Mouse (Mus musculus): Measurements from ENCODE around the gene Adamts14.
A peak's percentile ranks its signal among the peaks of the same experiment; 100 is the strongest.

The Adamts14 gene

DNA sequence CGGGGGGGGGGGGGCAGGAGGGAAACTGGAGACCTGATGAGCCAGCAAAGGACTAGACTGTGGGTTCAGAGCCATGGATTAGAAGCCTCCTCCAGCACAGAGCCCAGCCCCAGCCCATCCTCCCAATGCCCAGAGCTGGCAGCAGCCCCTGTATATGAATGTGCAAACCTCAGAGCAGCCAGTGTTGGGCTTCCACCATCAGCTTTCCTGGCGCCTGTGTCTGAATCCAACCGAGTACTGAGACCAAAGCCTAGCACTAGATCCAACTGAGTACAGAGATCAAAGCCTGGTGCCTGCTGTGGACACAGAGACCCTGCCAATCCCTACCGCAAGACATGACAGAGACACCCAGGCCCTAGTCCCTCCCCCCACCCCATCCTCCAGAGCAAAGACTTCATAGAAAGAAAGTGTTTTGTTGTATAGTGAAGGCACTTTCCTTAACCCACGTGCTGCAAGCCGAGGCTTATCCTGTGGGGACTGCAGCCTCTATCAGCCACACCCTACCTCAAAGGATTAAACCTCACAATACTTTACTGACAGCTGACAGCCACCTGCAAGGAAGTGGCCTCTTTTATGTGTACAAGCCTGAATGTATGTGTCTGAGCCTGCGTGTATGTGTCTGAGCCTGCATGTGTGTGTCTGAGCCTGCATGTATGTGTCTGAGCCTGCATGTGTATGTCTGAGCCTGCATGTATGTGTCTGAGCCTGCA lies 40.2 kb downstream of the Adamts14 start:
- DNase-seq (ENCODE audit: extremely low spot score, low spot score), result no peak

DNA sequence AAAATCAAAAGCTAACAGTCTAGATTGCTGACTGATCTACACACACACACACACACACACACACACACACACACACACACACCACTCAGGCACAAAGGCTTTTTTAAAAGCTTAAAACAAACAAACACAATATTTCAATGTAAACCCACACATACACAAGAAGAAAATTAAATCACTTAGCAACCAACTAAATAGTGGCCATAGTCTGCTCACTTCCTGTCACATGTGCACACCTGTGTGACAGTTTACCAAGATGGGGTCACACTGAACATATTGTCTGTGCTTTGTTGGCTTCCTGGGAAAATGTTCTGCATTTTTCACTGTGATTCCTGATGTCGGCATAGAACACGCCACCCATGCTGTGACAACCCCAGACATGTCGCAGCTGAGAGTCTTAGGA lies 41.5 kb downstream of the Adamts14 start:
- DNase-seq (ENCODE audit: extremely low spot score, low spot score), result no peak

DNA sequence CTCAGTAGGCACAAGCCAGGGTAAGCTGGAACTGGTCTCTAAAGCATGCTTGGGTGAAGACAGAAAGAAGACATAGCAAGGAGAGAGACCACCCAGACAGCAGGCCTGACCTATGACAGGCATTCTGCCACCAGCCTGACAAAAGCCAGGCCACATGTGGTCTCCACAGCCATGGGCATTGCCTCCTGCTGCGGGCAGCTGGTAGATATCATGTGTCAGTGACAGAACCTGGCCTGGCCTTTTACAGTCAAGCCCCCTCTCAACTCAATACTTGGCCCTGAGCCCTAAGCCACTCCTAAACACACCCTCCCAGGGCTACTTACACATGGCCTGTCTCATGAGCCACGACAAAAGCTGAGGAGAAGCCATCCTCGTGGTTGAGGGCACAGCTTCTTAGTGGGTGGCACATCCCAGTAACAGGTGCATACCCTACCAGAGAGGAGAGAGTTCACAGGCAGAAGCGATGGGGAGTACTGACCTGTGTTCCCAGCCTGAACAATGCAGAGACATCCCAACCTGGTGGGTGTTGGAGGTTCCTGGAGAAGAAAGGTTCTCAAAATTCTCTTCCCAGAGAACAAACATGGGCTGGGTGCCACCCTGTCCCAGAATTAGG lies 46.3 kb downstream of the Adamts14 start:
- no peak for DNase-seq (ENCODE audit: extremely low spot score, low spot score)

DNA sequence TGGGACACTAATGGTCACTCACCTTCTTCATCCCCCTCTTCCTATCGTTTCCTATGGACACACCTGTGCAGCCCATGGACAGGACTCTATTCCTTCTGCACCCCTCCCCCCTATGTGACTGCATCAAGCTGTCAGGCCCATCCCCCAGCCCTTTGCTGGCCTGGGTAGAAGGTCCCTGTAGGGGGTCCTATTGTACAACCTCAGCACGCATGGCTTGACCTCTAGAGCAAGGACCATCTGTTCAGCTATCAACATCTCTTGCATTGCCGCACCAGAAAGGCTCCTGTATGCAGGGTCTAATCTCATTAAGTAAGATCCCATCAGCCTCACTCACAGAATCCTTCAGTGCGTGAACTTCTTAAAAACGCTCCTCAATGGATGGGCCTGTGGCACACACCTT lies 47.5 kb downstream of the Adamts14 start:
- no peak for DNase-seq (ENCODE audit: extremely low spot score, low spot score)

DNA sequence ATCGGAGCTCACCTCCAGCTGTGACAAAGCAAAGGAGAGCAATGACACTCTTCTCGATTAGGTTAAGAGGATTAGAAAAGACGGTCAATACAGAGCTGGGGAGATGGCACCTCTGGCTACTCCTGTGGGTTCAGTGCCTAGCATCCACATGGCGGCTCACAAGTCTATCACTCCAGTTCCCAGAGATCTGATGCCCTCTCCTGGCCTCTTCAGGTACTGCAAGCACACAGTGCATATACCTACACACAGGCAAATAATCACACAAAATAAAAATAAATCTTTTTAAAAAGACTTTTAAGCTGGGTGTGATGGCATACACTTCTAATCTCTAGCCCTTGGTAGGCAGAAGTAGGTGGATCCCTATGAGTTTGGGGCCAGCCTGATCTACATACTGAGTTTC lies 53.9 kb downstream of the Adamts14 start:
- no peak for DNase-seq (ENCODE audit: extremely low spot score, low spot score)

DNA sequence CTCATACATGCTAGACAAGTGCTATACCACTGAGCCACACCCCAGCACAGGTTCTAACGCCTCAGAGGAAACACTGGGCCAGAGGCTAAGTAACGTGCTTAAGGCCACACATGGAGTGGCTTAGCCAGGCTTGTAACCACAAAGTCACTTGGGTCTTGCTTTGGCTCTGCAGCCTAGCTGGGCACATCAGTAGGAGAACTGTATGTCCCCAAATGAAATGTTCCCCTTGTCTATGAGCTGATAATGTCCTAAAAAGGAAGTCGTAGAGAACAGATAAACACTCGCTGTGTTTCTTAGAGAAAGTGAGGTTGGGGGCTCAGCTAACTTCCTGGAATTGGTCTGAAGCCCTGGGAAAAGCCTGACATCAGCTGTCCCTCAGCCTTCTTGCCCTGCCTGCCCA lies 57.1 kb downstream of the Adamts14 start:
- DNase-seq (ENCODE audit: extremely low spot score, low spot score), result no peak

DNA sequence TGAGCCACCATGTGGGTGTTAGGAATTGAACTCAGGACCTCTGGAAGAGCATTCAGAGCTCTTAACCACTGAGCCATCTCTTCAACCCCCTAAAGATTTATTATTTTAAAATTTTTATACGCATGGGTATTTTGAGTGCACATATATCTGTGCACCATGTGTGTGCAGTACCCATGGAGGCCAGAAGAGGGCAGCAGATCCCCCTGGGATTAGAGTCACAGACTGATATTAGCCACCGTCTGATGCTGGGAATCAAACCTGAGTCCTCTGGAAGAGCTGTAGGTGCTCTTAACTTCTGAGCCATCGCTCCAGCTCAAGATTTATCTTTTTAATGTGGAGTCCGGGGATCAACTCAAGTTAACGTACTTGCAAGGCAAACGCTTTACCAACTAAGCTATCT lies 57.6 kb downstream of the Adamts14 start:
- DNase-seq (ENCODE audit: extremely low spot score, low spot score), result no peak

DNA sequence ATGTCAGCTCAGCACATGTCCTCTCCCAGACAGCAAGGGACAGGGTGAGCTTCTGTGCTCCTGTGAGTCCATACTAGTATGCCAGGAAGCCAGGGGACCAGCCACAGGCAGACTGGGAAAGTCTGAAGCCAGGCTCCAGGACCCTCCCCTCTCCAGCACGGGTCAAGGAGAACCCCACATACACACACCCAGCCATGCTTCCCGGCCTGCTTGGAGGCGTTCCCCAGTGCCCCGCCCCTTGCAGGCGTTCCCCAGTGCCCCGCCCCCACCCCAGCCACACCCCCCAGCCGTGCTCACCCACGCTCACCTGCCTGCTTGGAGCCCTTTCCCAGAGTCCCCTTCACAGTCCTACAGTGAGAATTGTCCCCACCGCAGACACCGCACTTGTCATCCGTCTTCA lies 60.4 kb downstream of the Adamts14 start:
- no peak for DNase-seq (ENCODE audit: extremely low spot score, low spot score)

DNA sequence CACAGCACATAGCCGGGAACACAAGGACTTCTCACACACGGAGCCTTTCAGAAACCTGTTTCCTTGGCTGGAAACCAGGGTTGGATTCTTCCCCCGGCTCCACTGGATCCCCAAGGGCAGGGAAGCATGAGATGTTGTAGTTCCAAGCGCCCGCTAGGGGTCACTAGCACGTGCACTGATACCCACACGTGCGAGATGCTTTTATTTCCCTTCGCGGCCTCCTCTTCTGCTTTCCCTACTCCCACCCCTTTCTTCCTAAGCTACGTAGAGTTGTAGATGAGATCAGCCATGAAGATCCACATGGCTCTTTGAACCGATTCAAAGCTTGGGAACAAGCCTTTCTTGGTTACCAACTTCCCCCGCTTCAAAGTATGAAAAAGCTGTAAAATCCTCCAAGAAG lies 61.5 kb downstream of the Adamts14 start:
- DNase-seq (ENCODE audit: extremely low spot score, low spot score), result peak; percentile 71

DNA sequence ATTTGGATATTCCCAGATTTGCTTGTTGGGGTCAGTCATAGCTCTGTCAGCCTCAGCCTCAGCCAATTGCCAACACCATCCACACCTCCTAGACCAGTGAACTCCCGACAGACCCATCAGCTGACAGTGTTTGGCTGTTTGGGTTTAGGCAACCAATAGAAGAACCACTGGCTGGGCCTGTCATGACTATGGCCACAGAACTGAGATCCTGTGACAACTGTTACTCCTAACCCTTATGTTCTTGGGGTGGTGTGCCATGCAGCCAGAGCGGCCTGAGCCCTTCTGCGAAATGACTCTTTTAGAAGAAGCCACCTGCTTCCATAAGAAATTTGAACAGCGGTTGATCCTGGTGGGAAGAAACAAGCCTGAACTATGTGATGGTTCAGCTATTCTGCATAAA lies 62.1 kb downstream of the Adamts14 start:
- no peak for DNase-seq (ENCODE audit: extremely low spot score, low spot score)

DNA sequence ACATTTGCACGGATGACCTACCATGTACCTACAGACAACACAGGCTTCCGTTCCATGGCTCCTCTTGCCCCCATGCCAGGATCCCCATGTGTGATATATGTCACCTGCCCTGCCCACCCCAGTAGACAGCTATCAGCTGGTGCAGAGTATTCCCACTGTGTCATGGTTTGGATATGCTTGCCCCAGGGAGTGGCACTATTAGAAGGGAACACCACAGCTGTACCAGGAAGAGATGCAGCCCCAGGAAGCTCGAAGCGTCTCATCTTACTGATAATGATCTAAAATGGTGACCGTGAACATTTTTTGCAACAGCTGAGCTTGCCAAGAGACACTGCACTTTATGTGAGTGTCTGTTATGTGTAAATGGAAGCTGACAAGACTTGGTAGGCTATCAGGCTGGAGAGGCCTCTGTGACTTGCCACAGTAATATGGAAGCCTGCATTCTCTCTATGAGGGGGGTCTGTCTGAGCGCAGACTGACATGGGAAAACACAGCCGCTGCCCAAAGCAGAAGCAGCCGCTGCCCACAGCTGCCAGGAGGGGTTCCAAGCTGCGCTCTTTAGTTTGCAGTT lies 65.0 kb downstream of the Adamts14 start:
- no peak for DNase-seq (ENCODE audit: extremely low spot score, low spot score)

DNA sequence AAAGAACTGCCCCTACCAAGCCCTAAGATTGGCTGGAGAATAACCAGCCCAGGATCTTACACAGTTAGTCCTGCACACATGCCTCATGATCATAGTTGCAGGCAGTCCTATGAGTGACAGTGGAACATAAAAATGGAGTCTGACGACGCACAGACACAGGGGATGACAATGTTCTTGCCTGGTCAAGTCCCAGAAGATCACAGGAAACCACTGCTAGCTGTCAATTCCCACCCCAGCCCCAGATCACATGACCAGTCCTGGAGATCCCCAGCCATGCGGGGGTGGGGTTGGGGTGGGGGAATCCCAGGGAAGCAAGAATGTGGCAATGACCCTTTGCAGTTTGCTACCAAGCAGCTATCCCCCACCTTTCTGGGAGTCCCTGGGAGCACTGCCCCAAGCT lies 69.3 kb downstream of the Adamts14 start:
- DNase-seq (ENCODE audit: extremely low spot score, low spot score), result no peak

DNA sequence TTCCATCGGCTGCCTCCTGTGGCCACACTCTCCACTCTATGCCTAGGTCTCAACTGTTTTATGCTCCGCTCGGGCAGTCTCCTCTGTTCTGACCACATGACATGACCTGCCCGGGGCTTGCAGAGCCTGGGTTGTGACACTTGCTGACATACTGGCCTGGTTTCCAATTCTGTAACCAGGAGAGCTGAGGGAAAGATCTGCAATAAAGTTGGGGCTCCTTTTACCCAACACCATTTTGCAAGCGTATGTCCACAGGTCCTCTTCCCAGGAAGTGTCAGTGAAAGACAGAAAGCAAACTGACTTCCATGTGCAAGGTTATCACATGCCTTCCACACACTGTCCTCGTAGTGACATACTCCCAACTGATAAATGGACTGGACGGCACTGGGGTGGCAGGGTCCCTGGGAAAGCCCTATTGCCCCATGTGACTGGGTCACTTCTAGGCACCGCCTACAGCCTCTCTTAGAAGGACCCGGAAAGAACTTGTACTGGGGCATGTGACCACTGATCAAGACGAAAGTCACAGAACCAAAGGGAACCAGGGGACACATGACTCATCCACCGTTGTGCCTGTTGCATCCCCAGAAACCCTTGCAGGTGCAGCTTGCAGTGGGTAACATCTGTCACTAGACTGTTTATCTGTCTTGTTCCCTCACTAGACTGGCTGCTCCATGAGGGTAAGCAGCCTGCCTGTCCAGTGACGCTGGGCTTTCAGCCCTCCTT lies 71.5 kb downstream of the Adamts14 start:
- DNase-seq (ENCODE audit: extremely low spot score, low spot score), result no peak

DNA sequence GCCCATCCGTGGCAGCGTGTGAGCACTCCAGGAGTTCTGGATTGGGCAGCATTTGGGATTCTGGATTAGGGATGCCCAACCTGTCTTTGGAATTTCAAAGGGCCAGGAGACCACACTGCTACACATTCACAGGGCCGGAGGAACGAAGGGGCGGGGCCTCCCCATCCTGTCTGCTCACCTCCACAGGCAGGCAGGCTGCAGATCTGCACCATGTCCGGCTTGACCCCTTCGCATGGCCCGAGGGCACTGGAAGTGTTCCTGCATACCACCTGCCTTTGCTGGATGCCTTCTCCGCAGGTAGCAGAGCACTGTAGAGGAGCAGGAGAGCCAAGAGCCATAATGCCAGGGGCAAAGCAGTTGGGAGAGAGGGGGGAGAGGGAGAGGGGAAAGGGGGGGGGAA lies 72.2 kb downstream of the Adamts14 start:
- no peak for DNase-seq (ENCODE audit: extremely low spot score, low spot score)

DNA sequence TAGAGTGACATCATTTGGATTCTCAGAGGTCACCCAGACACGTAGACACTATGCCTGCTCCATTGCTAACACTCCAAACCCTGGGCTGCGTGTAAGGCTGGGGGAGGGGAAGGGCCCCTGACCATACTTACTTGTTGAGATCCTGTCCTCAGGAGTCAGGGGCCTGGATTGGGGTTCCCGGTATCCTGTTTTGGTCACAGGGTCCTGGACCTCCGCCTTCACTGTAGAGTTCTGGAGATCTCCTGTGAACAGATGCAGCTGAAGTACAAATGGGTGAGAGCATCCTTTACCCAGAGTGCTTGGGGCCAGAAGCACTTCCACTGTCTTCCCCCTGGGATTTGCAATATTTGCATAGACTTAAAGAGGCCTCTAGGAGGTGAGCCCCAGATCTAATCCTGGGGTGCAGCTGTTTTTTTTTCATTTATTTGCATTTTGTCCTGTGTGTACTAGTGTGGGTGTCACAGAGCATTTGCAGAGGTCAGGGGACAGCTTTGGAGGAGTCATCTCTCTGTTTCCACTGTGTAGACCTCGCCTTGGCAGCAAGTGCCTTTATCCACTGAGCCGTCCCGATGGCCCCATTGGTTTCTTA lies 72.9 kb downstream of the Adamts14 start:
- no peak for DNase-seq (ENCODE audit: extremely low spot score, low spot score)

DNA sequence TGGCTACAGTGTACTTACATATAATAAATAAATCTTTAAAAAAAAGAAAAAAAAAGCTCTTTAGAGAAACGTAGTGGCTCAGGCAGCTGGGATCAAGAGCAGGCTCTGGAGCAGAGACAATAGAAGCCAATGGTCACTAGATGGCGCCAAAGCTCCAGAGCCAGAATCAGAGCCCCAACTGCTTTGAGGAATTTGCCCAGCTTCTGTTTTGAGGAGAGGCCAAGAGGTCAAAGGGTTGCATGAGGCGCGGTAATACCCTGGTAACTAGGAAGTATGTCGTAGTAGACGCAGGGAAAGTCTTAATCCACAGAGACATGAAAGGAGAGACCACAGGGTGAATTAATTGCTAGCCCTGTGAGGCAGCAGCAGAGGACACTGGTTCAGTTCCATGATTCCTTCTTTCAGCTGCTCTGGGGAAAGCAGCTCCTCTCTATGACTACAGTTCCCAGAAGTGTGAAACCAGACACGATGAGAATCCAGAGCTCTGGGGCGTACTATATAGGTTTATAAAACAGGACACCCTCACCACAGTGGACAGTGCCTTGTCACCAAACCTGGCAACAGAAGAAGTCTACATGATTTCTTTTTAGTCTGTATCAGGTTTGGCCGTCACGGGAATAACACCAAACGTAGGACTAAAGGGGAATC lies 73.5 kb downstream of the Adamts14 start:
- DNase-seq (ENCODE audit: extremely low spot score, low spot score), result peak; percentile 82

DNA sequence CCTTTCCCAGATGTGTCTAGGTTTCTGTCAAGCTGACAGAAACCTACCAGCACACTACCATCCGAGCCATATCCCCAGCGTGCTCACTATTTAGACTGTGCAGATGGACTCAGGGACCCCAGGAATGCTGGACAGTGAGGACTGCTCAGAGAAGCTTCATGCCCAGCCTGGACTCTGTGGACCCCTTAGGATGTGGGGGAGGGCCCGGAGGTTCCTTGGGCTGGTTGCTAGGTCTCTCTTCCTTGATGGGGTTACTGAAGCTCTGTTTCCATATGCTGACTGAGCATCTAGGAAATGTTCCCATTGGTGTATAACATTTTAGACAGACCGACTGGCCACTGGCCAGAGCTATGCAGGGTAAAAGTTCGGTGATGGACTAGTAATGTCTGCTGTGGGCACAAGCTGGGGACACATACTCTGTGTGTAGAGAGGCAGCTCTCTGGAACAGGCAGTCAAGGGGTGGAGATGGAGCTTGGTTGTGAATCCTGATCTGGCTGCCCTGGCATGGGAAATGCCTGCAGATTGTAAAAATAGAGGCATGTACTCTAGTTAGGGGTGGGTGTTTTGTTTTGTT lies 77.4 kb downstream of the Adamts14 start:
- no peak for DNase-seq (ENCODE audit: extremely low spot score, low spot score)

DNA sequence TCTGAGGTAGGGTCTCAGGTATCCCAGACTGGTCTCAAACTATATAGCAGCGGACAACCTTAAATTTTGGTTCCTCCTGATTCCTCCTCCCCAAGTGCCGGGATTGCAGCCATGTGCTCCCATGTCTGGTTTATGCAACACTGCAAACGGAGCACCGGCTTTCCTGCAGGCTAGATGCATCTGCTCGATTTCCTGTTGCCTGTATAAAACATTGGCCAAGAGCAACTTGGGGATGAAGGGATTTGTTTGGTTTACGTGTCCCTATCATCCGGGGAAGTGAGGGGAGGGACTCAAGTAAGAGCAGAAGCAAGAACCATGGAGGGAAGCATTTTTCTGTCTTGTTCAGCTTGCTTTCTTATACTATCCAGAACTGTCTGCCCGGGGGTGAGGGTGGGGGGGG lies 78.0 kb downstream of the Adamts14 start:
- no peak for DNase-seq (ENCODE audit: extremely low spot score, low spot score)

DNA sequence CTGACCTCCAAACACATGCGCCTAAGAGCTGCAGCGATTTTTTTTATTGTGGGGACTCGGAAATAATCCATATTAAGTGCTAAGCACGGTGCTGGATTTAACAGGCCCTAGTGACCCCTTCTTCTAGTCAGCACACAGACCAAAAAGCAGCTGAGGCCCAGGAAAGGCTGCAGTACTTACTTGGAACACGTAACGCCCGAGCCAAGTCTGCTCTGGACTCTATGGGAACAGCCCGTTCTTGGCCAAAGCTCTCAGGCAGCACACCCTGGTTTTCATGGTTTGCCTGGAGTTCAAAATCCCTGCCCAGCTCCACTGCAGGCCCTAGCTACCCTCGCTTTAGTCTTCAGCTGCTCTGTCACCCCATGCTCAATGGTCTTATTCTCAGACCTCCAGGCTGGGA lies 78.6 kb downstream of the Adamts14 start:
- DNase-seq (ENCODE audit: extremely low spot score, low spot score), result no peak

DNA sequence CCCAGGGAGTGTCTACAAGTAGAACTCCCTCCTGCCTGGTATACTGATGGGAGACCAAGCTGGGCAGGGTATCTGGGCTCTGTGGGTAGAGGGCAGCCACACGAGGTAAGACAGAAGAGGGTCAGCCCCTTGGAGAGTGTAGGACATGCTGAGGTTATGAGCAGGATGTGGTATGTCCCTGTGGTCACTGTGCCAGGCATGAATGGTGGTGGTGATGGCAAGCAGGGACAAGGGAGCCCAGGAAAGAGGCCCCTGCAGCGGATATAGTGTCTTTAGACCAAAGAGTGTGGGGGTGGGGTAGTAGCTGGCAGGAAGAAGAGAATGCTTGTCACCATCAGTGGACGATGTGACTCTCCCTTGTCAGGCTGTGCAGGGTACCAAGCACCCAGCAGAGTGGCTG lies 85.2 kb downstream of the Adamts14 start:
- DNase-seq (ENCODE audit: extremely low spot score, low spot score), result no peak

DNA sequence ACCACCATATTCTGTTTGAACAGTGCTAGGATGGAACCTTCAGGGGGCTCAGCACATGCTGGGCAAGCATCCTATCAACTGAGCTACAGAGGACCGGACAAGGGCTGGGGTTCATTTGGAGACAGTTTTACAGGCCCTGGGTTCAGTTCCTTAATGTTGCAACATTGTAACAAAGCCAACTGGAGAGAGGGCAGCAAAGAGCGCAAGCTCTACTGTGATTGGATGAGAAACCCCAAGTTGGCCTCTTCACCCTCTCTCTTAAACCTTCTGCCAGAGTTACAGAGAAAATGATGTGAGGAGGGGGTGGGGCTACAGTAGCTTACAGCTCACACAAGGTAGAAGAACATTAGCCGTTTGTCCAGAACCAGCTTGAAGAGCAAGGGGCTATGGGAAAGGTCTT lies 86.2 kb downstream of the Adamts14 start:
- DNase-seq (ENCODE audit: extremely low spot score, low spot score), result no peak

Measured in neural tube, embryonic 10.5 days (tissue).